8 mouse cellular contexts compared by ENCODE assay signal in the genomic region with DNA sequence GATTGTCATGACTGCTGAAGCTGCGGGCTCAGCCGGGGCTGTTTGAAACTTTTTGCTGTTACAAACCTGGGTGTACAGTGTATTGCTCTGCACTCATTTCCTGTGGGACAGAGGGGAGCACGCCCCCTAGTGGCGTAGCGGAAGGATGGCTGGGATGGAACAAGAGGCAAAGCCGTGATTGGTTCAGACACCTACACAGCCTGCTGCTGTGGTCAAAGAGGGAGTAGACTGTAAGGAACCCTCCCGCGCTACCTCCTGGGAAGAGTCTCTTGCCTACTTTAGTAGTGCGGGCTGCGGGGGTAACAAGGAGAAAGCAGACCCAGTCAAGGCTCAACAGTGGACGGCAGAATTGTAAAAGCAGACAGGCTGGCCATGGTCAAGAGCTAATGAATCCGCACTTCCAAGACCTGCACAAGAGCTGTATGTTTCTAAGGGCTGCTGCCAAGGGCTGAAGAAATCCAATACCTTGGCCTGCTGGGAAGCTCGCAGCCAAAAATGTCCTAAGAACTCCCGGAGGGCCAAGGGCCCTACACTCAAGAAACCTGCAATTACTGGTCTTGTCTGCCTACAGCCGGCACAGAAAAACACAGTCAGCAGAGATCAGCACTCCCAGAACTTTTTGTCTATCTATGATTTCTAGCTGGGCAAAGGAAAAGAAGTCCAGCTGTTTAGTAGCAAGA. TPM values are rescaled to one million over a fixed set of nuclear protein-coding genes. Genes with fewer than 3 reads are reported as not detected.
A peak's percentile ranks its signal among the peaks of the same experiment; 100 is the strongest.
DNase-seq lines count a peak whose midpoint lies in the region; ATAC-seq and TF ChIP-seq lines count a peak whose summit lies in the region.

No protein-coding gene starts in this region.

- H3K79me2 ChIP-seq in C2C12 (ENCODE audit: control insufficient read depth, insufficient read depth) = peaks cover 8% of the 10 kb centered on the region
- H3K79me2 ChIP-seq in myocyte (ENCODE audit: control insufficient read depth, insufficient read depth) = no peaks in the 10 kb centered on the region

- no peak overlapping the region for H3K27ac ChIP-seq in bone marrow, adult 2 months (ENCODE audit: control insufficient read depth, insufficient read depth, low read depth, low read length, poor library complexity)
- H3K27ac ChIP-seq in embryonic fibroblast, embryonic 13.5 days (ENCODE audit: insufficient read depth, low read length) = peak overlapping the region; percentile 79
- peak overlapping the region; percentile 67; the same call in 1 of the 2 replicates for H3K27ac ChIP-seq in heart, embryonic 11.5 days (ENCODE audit: low read depth, low read length)
- H3K27ac ChIP-seq in kidney, embryonic 15.5 days = peak overlapping the region; percentile 86
- H3K27ac ChIP-seq in liver, embryonic 11.5 days (ENCODE audit: low read depth, low read length) = peak overlapping the region; percentile 71; the same call in 1 of the 2 replicates

- WGBS in bone marrow, adult 2 months = 2% methylated on average over 15 of the region's 15 CpGs
- 8% methylated on average over 15 of the region's 15 CpGs for WGBS in heart, embryonic 11.5 days (ENCODE audit: insufficient replicate concordance)
- 4% methylated on average over 15 of the region's 15 CpGs for WGBS in kidney, embryonic 15.5 days
- WGBS in liver, embryonic 11.5 days = 6% methylated on average over 15 of the region's 15 CpGs

- H3K36me3 ChIP-seq in C2C12 (ENCODE audit: control insufficient read depth, insufficient read depth) (peaks cover 11% of the 10 kb centered on the region), myocyte (ENCODE audit: control insufficient read depth, insufficient read depth) (peaks cover under 1% of the 10 kb centered on the region)
- no peaks in the 10 kb centered on the region for H3K36me3 ChIP-seq in heart, embryonic 11.5 days (ENCODE audit: control insufficient read depth, insufficient read depth, low read length)
- peaks cover 26% of the 10 kb centered on the region for H3K36me3 ChIP-seq in kidney, embryonic 15.5 days
- peaks cover 3% of the 10 kb centered on the region; the same call in 1 of the 2 replicates for H3K36me3 ChIP-seq in liver, embryonic 11.5 days (ENCODE audit: control insufficient read depth, insufficient read depth, low read length)
- H3K36me3 ChIP-seq in splenic B cell, adult 2 months (ENCODE audit: control insufficient read depth, insufficient read depth, low read length, poor library complexity, severe bottlenecking) = no peaks in the 10 kb centered on the region; the same call in 1 of the 2 replicates

- peak overlapping the region; percentile 57 for H3ac ChIP-seq in C2C12 (ENCODE audit: control insufficient read depth, insufficient read length, low read depth)
- peak overlapping the region; percentile 24 for H3ac ChIP-seq in myocyte (ENCODE audit: control insufficient read depth, insufficient read length)

- TF ChIP-seq POLR2A in bone marrow, adult 2 months (IDR thresholded peaks at IDR 0.05; ENCODE audit: borderline replicate concordance, control insufficient read depth, low read depth, low read length) = no peak
- TF ChIP-seq POLR2A in embryonic fibroblast, embryonic 13.5 days (IDR thresholded peaks at IDR 0.05; ENCODE audit: low read depth, low read length) = peak; percentile 85
- peak; percentile 71 for TF ChIP-seq POLR2A in myocyte (IDR thresholded peaks at IDR 0.05; ENCODE audit: insufficient read length, low read depth)

- H3K4me3 ChIP-seq in C2C12 (ENCODE audit: insufficient read depth, poor library complexity, severe bottlenecking) (peak overlapping the region; percentile 44), myocyte (peak overlapping the region; percentile 42)
- H3K4me3 ChIP-seq in bone marrow, adult 2 months (replicated peaks; ENCODE audit: control insufficient read depth, low read depth, low read length) = peak overlapping the region; percentile 39
- peak overlapping the region; percentile 69 for H3K4me3 ChIP-seq in embryonic fibroblast, embryonic 13.5 days (ENCODE audit: insufficient read depth, low read length)
- peak overlapping the region; percentile 65 for H3K4me3 ChIP-seq in heart, embryonic 11.5 days (ENCODE audit: low read depth, low read length)
- peak overlapping the region; percentile 75 for H3K4me3 ChIP-seq in kidney, embryonic 15.5 days (replicated peaks)
- peak overlapping the region; percentile 70 for H3K4me3 ChIP-seq in liver, embryonic 11.5 days (ENCODE audit: low read depth, low read length)

- H3K27me3 ChIP-seq in C2C12 (ENCODE audit: control insufficient read depth, insufficient read depth, insufficient read length) (no peaks in the 10 kb centered on the region), myocyte (ENCODE audit: control insufficient read depth, insufficient read depth, insufficient read length) (no peaks in the 10 kb centered on the region)
- H3K27me3 ChIP-seq in heart, embryonic 11.5 days (ENCODE audit: control insufficient read depth, insufficient read depth, low read length) = no peaks in the 10 kb centered on the region
- H3K27me3 ChIP-seq in kidney, embryonic 15.5 days = no peaks in the 10 kb centered on the region
- no peaks in the 10 kb centered on the region for H3K27me3 ChIP-seq in liver, embryonic 11.5 days (replicated peaks; ENCODE audit: control insufficient read depth, insufficient read depth, low read length)
- no peaks in the 10 kb centered on the region for H3K27me3 ChIP-seq in splenic B cell, adult 2 months (ENCODE audit: control insufficient read depth, insufficient read depth, low read length, poor library complexity, severe bottlenecking)

- H3K4me2 ChIP-seq in heart, embryonic 11.5 days = peak overlapping the region; percentile 87
- H3K4me2 ChIP-seq in kidney, embryonic 15.5 days = peak overlapping the region; percentile 87
- H3K4me2 ChIP-seq in liver, embryonic 11.5 days = peak overlapping the region; percentile 85
- H3K4me2 ChIP-seq in myocyte (ENCODE audit: low read depth) = peak overlapping the region; percentile 96

- ATAC-seq in heart, embryonic 11.5 days (replicated peaks; ENCODE audit: insufficient number of reproducible peaks, low FRiP score, low TSS enrichment) = peak; percentile 48
- ATAC-seq in kidney, embryonic 15.5 days (replicated peaks; ENCODE audit: low FRiP score) = peak; percentile 61
- ATAC-seq in liver, embryonic 11.5 days (replicated peaks; ENCODE audit: low FRiP score) = peak; percentile 74

- DNase-seq in liver, embryonic 11.5 days (ENCODE audit: low spot score) = peak; percentile 81
- peak; percentile 90 for DNase-seq in splenic B cell, adult 2 months (ENCODE audit: low read depth, low spot score)

- peak overlapping the region; percentile 84 for H3K9ac ChIP-seq in heart, embryonic 11.5 days (ENCODE audit: low read depth, low read length)
- H3K9ac ChIP-seq in kidney, embryonic 15.5 days = peak overlapping the region; percentile 75
- peak overlapping the region; percentile 76 for H3K9ac ChIP-seq in liver, embryonic 11.5 days (ENCODE audit: low read depth, low read length)

- no peaks in the 10 kb centered on the region for H3K79me3 ChIP-seq in C2C12 (ENCODE audit: low read depth)

- H3K9me3 ChIP-seq in heart, embryonic 11.5 days (replicated peaks; ENCODE audit: control insufficient read depth, low read length) = no peaks in the 10 kb centered on the region
- H3K9me3 ChIP-seq in kidney, embryonic 15.5 days (replicated peaks) = no peaks in the 10 kb centered on the region
- no peaks in the 10 kb centered on the region for H3K9me3 ChIP-seq in liver, embryonic 11.5 days (ENCODE audit: control insufficient read depth, low read length)

- no peaks in the 10 kb centered on the region; the same call in 1 of the 2 replicates for H3K4me1 ChIP-seq in bone marrow, adult 2 months (ENCODE audit: control insufficient read depth, insufficient read depth, low read length)
- H3K4me1 ChIP-seq in embryonic fibroblast, embryonic 13.5 days (ENCODE audit: control insufficient read depth, insufficient read depth, low read length) = no peaks in the 10 kb centered on the region
- H3K4me1 ChIP-seq in heart, embryonic 11.5 days (ENCODE audit: control insufficient read depth, insufficient read depth, low read length) = peaks cover 6% of the 10 kb centered on the region
- peaks cover 21% of the 10 kb centered on the region for H3K4me1 ChIP-seq in kidney, embryonic 15.5 days
- peaks cover 17% of the 10 kb centered on the region for H3K4me1 ChIP-seq in liver, embryonic 11.5 days (replicated peaks; ENCODE audit: control insufficient read depth, insufficient read depth, low read length)

- peak; percentile 90 for TF ChIP-seq CTCF in C2C12 (IDR thresholded peaks at IDR 0.05; ENCODE audit: control insufficient read depth, insufficient read depth, insufficient read length)
- TF ChIP-seq CTCF in bone marrow, adult 2 months (IDR thresholded peaks at IDR 0.05; ENCODE audit: control insufficient read depth, insufficient read depth, low read length) = peak; percentile 99
- peak; percentile 96; the same call in 1 of the 2 replicates for TF ChIP-seq CTCF in embryonic fibroblast, embryonic 13.5 days (IDR thresholded peaks at IDR 0.05; ENCODE audit: borderline replicate concordance, insufficient read depth, low read length)

RNA-seq across cellular contexts. Expression of gene Eef2kmt, which starts 1.3 kb away (rescaled TPM):
- polyA plus RNA-seq in C2C12 (2012; fragmentation: generic; extraction: Trizol) = 12.6 TPM
- polyA plus RNA-seq in bone marrow, adult 2 months (2011; ENCODE audit: insufficient read depth, insufficient read length, low replicate concordance, missing spikeins) = 4.1 and 6.3 TPM in 2 replicates
- polyA plus RNA-seq in embryonic fibroblast, embryonic 13.5 days (2011; ENCODE audit: insufficient read length, low read depth, missing spikeins) = 15.5 and 17.0 TPM in 2 replicates
- 20.5 and 24.9 TPM in 2 replicates for polyA plus RNA-seq in heart, embryonic 11.5 days (2014; fragmentation: Nextera tagmentation; extraction: Ambion mirVana)
- polyA plus RNA-seq in kidney, embryonic 15.5 days (2015; fragmentation: Nextera tagmentation; extraction: Ambion mirVana) = 26.4 and 31.9 TPM in 2 replicates
- 31.5 and 31.6 TPM in 2 replicates for polyA plus RNA-seq in liver, embryonic 11.5 days (2014; fragmentation: Nextera tagmentation; extraction: Ambion mirVana)
- polyA plus RNA-seq in myocyte (2012; fragmentation: generic; extraction: Trizol) = 21.0 TPM

RNA-seq across cellular contexts. Expression of gene Alg1, which starts 21.1 kb away (rescaled TPM):
- polyA plus RNA-seq in C2C12 (2012; fragmentation: generic; extraction: Trizol) = 37.7 TPM
- 11.1 and 15.4 TPM in 2 replicates for polyA plus RNA-seq in bone marrow, adult 2 months (2011; ENCODE audit: insufficient read depth, insufficient read length, low replicate concordance, missing spikeins)
- polyA plus RNA-seq in embryonic fibroblast, embryonic 13.5 days (2011; ENCODE audit: insufficient read length, low read depth, missing spikeins) = 20.6 TPM in 2 replicates
- polyA plus RNA-seq in heart, embryonic 11.5 days (2014; fragmentation: Nextera tagmentation; extraction: Ambion mirVana) = 21.4 and 24.3 TPM in 2 replicates
- polyA plus RNA-seq in kidney, embryonic 15.5 days (2015; fragmentation: Nextera tagmentation; extraction: Ambion mirVana) = 32.8 and 35.8 TPM in 2 replicates
- 25.8 and 31.5 TPM in 2 replicates for polyA plus RNA-seq in liver, embryonic 11.5 days (2014; fragmentation: Nextera tagmentation; extraction: Ambion mirVana)
- polyA plus RNA-seq in myocyte (2012; fragmentation: generic; extraction: Trizol) = 46.8 TPM

RNA-seq across cellular contexts. Expression of gene AU021092, which starts 32.4 kb away (rescaled TPM):
- polyA plus RNA-seq in C2C12 (2012; fragmentation: generic; extraction: Trizol) (4.4 TPM), myocyte (2012; fragmentation: generic; extraction: Trizol) (1.3 TPM)
- polyA plus RNA-seq in bone marrow, adult 2 months (2011; ENCODE audit: insufficient read depth, insufficient read length, low replicate concordance, missing spikeins) = not detected in 2 replicates
- polyA plus RNA-seq in embryonic fibroblast, embryonic 13.5 days (2011; ENCODE audit: insufficient read length, low read depth, missing spikeins) = not detected in 2 replicates
- 0.83 and 1.4 TPM in 2 replicates for polyA plus RNA-seq in heart, embryonic 11.5 days (2014; fragmentation: Nextera tagmentation; extraction: Ambion mirVana)
- polyA plus RNA-seq in kidney, embryonic 15.5 days (2015; fragmentation: Nextera tagmentation; extraction: Ambion mirVana) = 5.1 and 5.8 TPM in 2 replicates
- polyA plus RNA-seq in liver, embryonic 11.5 days (2014; fragmentation: Nextera tagmentation; extraction: Ambion mirVana) = 0.27 and 0.65 TPM in 2 replicates

RNA-seq across cellular contexts. Expression of gene Nagpa, which starts 50.7 kb away (rescaled TPM):
- polyA plus RNA-seq in C2C12 (2012; fragmentation: generic; extraction: Trizol) (22.5 TPM), myocyte (2012; fragmentation: generic; extraction: Trizol) (12.0 TPM)
- polyA plus RNA-seq in bone marrow, adult 2 months (2011; ENCODE audit: insufficient read depth, insufficient read length, low replicate concordance, missing spikeins) = 3.9 and 10.6 TPM in 2 replicates
- 11.6 and 13.8 TPM in 2 replicates for polyA plus RNA-seq in embryonic fibroblast, embryonic 13.5 days (2011; ENCODE audit: insufficient read length, low read depth, missing spikeins)
- polyA plus RNA-seq in heart, embryonic 11.5 days (2014; fragmentation: Nextera tagmentation; extraction: Ambion mirVana) = 11.3 and 13.0 TPM in 2 replicates
- 19.4 and 21.2 TPM in 2 replicates for polyA plus RNA-seq in kidney, embryonic 15.5 days (2015; fragmentation: Nextera tagmentation; extraction: Ambion mirVana)
- polyA plus RNA-seq in liver, embryonic 11.5 days (2014; fragmentation: Nextera tagmentation; extraction: Ambion mirVana) = 29.2 and 30.0 TPM in 2 replicates
